Mouse (Mus musculus) E14TG2a.4 (cell line): ENCODE measurements at regions not wholly inside any gene's neighbourhood (a gene's known extent, or its start where the extent isn't known, plus 50 kb on each side); places are given as distances from the start of the nearest gene placed in this dataset.

Source experiments
- CTCF ChIP-seq: conservative IDR thresholded peaks from 2 replicates; pipeline ENCODE4 v1.5.1; 2014; ENCODE audit warnings: low read length
- POU5F1 ChIP-seq: IDR thresholded peaks from 2 replicates; pipeline ENCODE4 v1.6.1; 2014; ENCODE audit warnings: low read length, borderline replicate concordance

DNA sequence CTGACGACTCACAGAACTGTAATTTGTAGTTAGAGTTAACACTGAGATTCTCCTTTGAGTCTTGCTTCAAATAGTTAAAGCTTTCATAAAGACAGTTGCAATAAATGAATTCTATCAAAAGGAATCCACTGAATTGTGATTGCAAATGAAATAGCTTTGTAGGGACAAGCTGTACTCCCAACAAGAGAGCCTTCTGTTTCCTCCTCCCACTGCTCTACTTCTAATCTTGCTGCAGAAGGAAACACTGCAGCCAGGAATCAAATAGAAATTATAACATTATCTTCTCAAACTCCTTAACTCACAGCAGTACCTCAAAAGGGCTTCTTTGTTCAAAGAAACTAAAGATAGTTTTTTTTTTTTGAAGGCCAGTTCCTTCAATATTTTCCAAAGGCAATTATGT, 103.2 kb upstream of the Tmem185a start:
- no peak for TF ChIP-seq CTCF
- no peak for TF ChIP-seq POU5F1
